Mouse (Mus musculus) forebrain, postnatal 0 days (tissue): ENCODE measurements at regions not wholly inside any gene's neighbourhood (a gene's known extent, or its start where the extent isn't known, plus 50 kb on each side); places are given as distances from the start of the nearest gene placed in this dataset.

Source experiments
- ATAC-seq: fragments of 200-750 bp; cut with Nextera tagmentation; 2 replicates; pipeline ENCODE4 v1.8.0; 2017; ENCODE audit warnings: mild to moderate bottlenecking, moderate library complexity
- DNase-seq: peaks from one replicate; pipeline ENCODE4 v3.0.0-alpha.2; 2015
- H3K27ac ChIP-seq: fragments of 300-500 bp; sonication (generic); 2 replicates; pipeline ENCODE4 v1.5.1; 2014; ENCODE audit warnings: low read depth, mild to moderate bottlenecking, antibody characterized with exemption, low read length, moderate library complexity, mixed read lengths
- H3K27me3 ChIP-seq: fragments of 300-500 bp; sonication (generic); 2 replicates; pipeline ENCODE4 v1.6.1; 2014; ENCODE audit warnings: mild to moderate bottlenecking, low read length, mixed read lengths; ENCODE audit not compliant: insufficient read depth
- H3K36me3 ChIP-seq: fragments of 300-500 bp; sonication (generic); 2 replicates; pipeline ENCODE4 v1.6.1; 2014; ENCODE audit warnings: mild to moderate bottlenecking, moderate library complexity; ENCODE audit not compliant: insufficient read depth
- H3K4me1 ChIP-seq: fragments of 300-500 bp; sonication (generic); 2 replicates; pipeline ENCODE4 v1.6.1; 2014; ENCODE audit warnings: antibody characterized with exemption; ENCODE audit not compliant: insufficient read depth
- H3K4me2 ChIP-seq: fragments of 300-500 bp; sonication (generic); 2 replicates; pipeline ENCODE4 v1.6.1; 2014; ENCODE audit warnings: low read depth, mild to moderate bottlenecking, moderate library complexity
- H3K4me3 ChIP-seq: fragments of 300-500 bp; sonication (generic); 2 replicates; pipeline ENCODE4 v1.5.1; 2014; ENCODE audit warnings: low read depth, low read length, mixed read lengths
- H3K9ac ChIP-seq: fragments of 300-500 bp; sonication (generic); 2 replicates; pipeline ENCODE4 v1.6.1; 2014; ENCODE audit warnings: mild to moderate bottlenecking
- H3K9me3 ChIP-seq: fragments of 300-500 bp; sonication (generic); 2 replicates; pipeline ENCODE4 v1.6.1; 2016; ENCODE audit warnings: low read length
- CTCF ChIP-seq: sonication (generic); IDR thresholded peaks from 2 replicates; pipeline ENCODE4 v1.5.1; 2016; ENCODE audit warnings: antibody characterized with exemption, control low read depth, low read depth
- WGBS: fragments of 180-500 bp; shearing (Covaris S2); extraction: QIAGEN DNeasy Blood & Tissue Kit; methylation state at CpG from one replicate; pipeline ENCODE4 v1.1.7; 2014; 5-methylcytosine and 5-hydroxymethylcytosine counted together

- no peak overlapping the region for H3K4me3 ChIP-seq
- no peak overlapping the region for H3K9ac ChIP-seq
- no peak overlapping the region for H3K27ac ChIP-seq
- no peak overlapping the region for H3K4me2 ChIP-seq
- no peaks in the 10 kb centered on the region for H3K36me3 ChIP-seq
- no peak for TF ChIP-seq CTCF
- 90% methylated on average over 3 of the region's 3 CpGs for WGBS
- ATAC-seq: no peak
- no peaks in the 10 kb centered on the region for H3K4me1 ChIP-seq
- no peaks in the 10 kb centered on the region for H3K9me3 ChIP-seq
- no peak for DNase-seq
- H3K27me3 ChIP-seq: no peaks in the 10 kb centered on the region
Measured at GRCm38 (mm10) chr3:52792801-52793200, 224.2 kb downstream of the Cog6 start.

GRCm38 (mm10) chr3:52792121-52792520, 224.9 kb downstream of the Cog6 start:
- 45% methylated on average over 5 of the region's 5 CpGs for WGBS
- no peak for TF ChIP-seq CTCF
- ATAC-seq: no peak

DNA sequence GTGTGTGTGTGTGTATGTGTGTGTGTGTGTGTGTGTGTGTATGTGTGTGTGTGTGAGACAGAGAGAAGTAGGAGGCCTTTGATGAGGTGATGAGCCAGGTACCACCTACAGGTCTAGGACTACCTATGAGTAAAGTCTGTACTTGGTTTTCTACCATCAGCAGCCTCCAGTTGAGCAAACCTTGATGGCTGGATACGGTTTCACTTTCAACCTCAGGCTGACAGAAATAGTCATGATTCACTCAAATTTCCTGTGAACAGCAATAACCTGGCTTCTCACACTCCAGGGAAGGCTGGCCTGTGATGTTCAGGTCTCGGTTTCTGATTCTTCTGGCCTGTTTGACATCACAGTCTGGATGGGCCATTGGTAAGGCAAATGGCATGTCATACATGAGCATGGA, 226.1 kb downstream of the Cog6 start:
- H3K27ac ChIP-seq: no peak overlapping the region
- H3K4me1 ChIP-seq: no peaks in the 10 kb centered on the region
- H3K4me2 ChIP-seq: no peak overlapping the region
- ATAC-seq: no peak
- WGBS: 93% methylated on average over 2 of the region's 2 CpGs
- no peaks in the 10 kb centered on the region for H3K27me3 ChIP-seq
- no peaks in the 10 kb centered on the region for H3K9me3 ChIP-seq
- no peak overlapping the region for H3K9ac ChIP-seq
- no peak for TF ChIP-seq CTCF
- DNase-seq: no peak
- H3K4me3 ChIP-seq: no peak overlapping the region
- H3K36me3 ChIP-seq: no peaks in the 10 kb centered on the region

More at GRCm38 (mm10) chr3:52792121-52792520, 224.9 kb downstream of the Cog6 start:
- DNase-seq: no peak
- no peak overlapping the region for H3K4me2 ChIP-seq
- H3K27me3 ChIP-seq: no peaks in the 10 kb centered on the region
- no peak overlapping the region for H3K27ac ChIP-seq
- H3K9me3 ChIP-seq: no peaks in the 10 kb centered on the region
- H3K9ac ChIP-seq: no peak overlapping the region
- no peaks in the 10 kb centered on the region for H3K4me1 ChIP-seq
- no peaks in the 10 kb centered on the region for H3K36me3 ChIP-seq
- no peak overlapping the region for H3K4me3 ChIP-seq

GRCm38 (mm10) chr3:52787964-52788760, 228.9 kb downstream of the Cog6 start:
- no peak for DNase-seq
- no peak for TF ChIP-seq CTCF
- no peaks in the 10 kb centered on the region for H3K27me3 ChIP-seq
- no peak overlapping the region for H3K4me2 ChIP-seq
- no peaks in the 10 kb centered on the region for H3K9me3 ChIP-seq
- ATAC-seq: no peak
- no peak overlapping the region for H3K4me3 ChIP-seq
- H3K36me3 ChIP-seq: no peaks in the 10 kb centered on the region
- 93% methylated on average over 10 of the region's 10 CpGs for WGBS
- no peak overlapping the region for H3K9ac ChIP-seq
- H3K27ac ChIP-seq: no peak overlapping the region
- no peaks in the 10 kb centered on the region for H3K4me1 ChIP-seq

DNA sequence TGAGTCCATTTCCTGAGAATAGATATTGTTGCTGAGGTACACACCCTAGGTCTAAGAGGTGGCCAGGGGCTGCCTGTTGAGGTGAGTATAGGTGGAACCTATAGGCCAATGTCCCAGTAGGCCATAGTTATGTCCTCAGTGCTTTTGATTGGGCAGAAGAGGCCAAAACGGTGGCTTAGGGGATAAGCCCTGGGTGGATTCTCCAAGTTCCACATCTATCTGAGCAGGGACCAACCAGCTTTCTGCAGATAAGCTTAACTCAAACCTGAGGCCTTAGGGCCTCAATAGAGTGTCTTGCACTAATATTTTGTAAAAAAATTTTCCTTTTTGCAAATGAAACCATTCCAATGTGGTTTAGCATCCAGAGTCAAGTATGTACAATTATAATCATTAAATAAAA, 231.4 kb downstream of the Cog6 start:
- Histone ChIP-seq H3K36me3 (no peaks in the 10 kb centered on the region), H3K4me2 (no peak overlapping the region), H3K4me3 (no peak overlapping the region), H3K4me1 (no peaks in the 10 kb centered on the region), H3K27ac (no peak overlapping the region), H3K27me3 (no peaks in the 10 kb centered on the region), H3K9me3 (no peaks in the 10 kb centered on the region), H3K9ac (no peak overlapping the region)
- 64% methylated on average over 1 of the region's 1 CpGs for WGBS
- no peak for ATAC-seq
- TF ChIP-seq CTCF: no peak
- no peak for DNase-seq

GRCm38 (mm10) chr3:52784476-52784875, 232.6 kb downstream of the Cog6 start:
- no peak overlapping the region for H3K27ac ChIP-seq
- WGBS: 20% methylated on average over 7 of the region's 7 CpGs
- no peaks in the 10 kb centered on the region for H3K4me1 ChIP-seq
- H3K4me3 ChIP-seq: no peak overlapping the region
- no peak overlapping the region for H3K4me2 ChIP-seq
- no peaks in the 10 kb centered on the region for H3K27me3 ChIP-seq
- no peak overlapping the region for H3K9ac ChIP-seq
- peak; percentile 66 for DNase-seq
- no peak for TF ChIP-seq CTCF
- peak; percentile 95 for ATAC-seq
- no peaks in the 10 kb centered on the region for H3K9me3 ChIP-seq
- H3K36me3 ChIP-seq: no peaks in the 10 kb centered on the region

- ATAC-seq: no peak
- Histone ChIP-seq H3K4me3 (no peak overlapping the region), H3K9ac (no peak overlapping the region)
Measured at GRCm38 (mm10) chr3:52782576-52782975, 234.5 kb downstream of the Cog6 start.

More at GRCm38 (mm10) chr3:52782576-52782975, 234.5 kb downstream of the Cog6 start:
- 56% methylated on average over 5 of the region's 5 CpGs for WGBS
- no peak overlapping the region for H3K27ac ChIP-seq
- peak; percentile 46 for DNase-seq
- H3K36me3 ChIP-seq: no peaks in the 10 kb centered on the region
- no peak for TF ChIP-seq CTCF
- no peak overlapping the region for H3K4me2 ChIP-seq
- H3K27me3 ChIP-seq: no peaks in the 10 kb centered on the region
- no peaks in the 10 kb centered on the region for H3K9me3 ChIP-seq
- H3K4me1 ChIP-seq: no peaks in the 10 kb centered on the region
